In the genomic region with DNA sequence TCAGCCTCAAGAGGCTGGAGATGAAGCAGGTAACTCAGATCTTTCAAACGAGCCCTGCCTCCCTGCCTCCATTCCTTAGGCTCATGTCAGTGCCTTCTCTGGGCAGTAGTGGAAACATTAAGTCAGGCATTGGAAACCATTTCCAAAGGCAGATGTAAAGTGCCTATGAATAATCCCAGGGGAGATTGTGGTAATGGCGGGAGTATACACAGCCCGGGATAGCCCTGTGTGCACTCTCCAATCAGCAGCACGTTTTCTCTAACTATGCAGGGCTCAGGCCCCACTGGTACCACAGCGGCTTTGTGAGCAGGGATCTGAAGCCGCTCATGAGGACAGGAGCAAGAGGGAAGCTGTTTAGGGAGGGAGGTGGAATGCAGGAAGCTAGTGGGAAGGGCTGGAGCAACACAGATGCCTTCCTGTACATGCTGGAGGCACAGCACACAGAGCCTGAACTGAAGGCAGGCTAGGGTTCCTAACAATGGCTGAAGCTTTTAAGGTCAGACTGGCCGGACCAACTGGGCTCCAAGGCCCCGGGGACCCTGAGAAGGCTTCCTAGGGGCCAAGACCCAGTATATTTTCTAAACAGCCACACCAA, we compare ENCODE assay signal across 11 mouse cellular contexts.
DNase-seq lines count a peak whose midpoint lies in the region; ATAC-seq lines count a peak whose summit lies in the region.
"Had no signal": no experiment of that assay in that cellular context is flagged by ENCODE, and none has a peak within 500 bp of the region (broad histone marks: within the 10 kb centered on the region; RNA-seq: fewer than 3 reads in every experiment).

No protein-coding gene starts in this region.

- no peak overlapping the region for H3K4me2 ChIP-seq in hindbrain, embryonic 16.5 days (ENCODE audit: low read length)
- H3K4me2 ChIP-seq in midbrain, embryonic 13.5 days (replicated peaks) = no peak overlapping the region
- H3K4me2 ChIP-seq in midbrain, embryonic 16.5 days (ENCODE audit: low read length) = no peak overlapping the region
- no peak overlapping the region for H3K4me2 ChIP-seq in heart, embryonic 16.5 days (ENCODE audit: low read depth, low read length)
- H3K4me2 ChIP-seq in stomach, embryonic 15.5 days = no peak overlapping the region

- H3K9me3 ChIP-seq in hindbrain, embryonic 10.5 days = peaks cover 8% of the 10 kb centered on the region; the same call in 1 of the 2 replicates
- no peaks in the 10 kb centered on the region for H3K9me3 ChIP-seq in hindbrain, embryonic 16.5 days (ENCODE audit: control insufficient read depth, low read length)
- H3K9me3 ChIP-seq in midbrain, embryonic 13.5 days = no peaks in the 10 kb centered on the region
- H3K9me3 ChIP-seq in midbrain, embryonic 16.5 days (replicated peaks; ENCODE audit: control insufficient read depth, low read length, poor library complexity, severe bottlenecking) = no peaks in the 10 kb centered on the region
- H3K9me3 ChIP-seq in heart, embryonic 16.5 days (replicated peaks; ENCODE audit: control insufficient read depth, low read length) = peaks cover 6% of the 10 kb centered on the region
- H3K9me3 ChIP-seq in stomach, embryonic 15.5 days = no peaks in the 10 kb centered on the region

- peaks cover 40% of the 10 kb centered on the region for H3K36me3 ChIP-seq in hindbrain, embryonic 10.5 days
- H3K36me3 ChIP-seq in hindbrain, embryonic 16.5 days (ENCODE audit: control insufficient read depth, insufficient read depth, low read length) = peaks cover 7% of the 10 kb centered on the region; the same call in 1 of the 2 replicates
- peaks cover 13% of the 10 kb centered on the region for H3K36me3 ChIP-seq in midbrain, embryonic 13.5 days
- H3K36me3 ChIP-seq in midbrain, embryonic 16.5 days (ENCODE audit: control insufficient read depth, insufficient read depth, low read length) = peaks cover 7% of the 10 kb centered on the region
- H3K36me3 ChIP-seq in heart, embryonic 16.5 days (ENCODE audit: control insufficient read depth, insufficient read depth) = peaks cover 18% of the 10 kb centered on the region
- H3K36me3 ChIP-seq in stomach, embryonic 15.5 days = no peaks in the 10 kb centered on the region

- no peak for DNase-seq in hindbrain, embryonic 10.5 days (ENCODE audit: low spot score)
- DNase-seq in thymus, postnatal 25 days = no peak
- DNase-seq in left cerebral cortex, adult 9 months (ENCODE audit: low spot score in 2 of 2) = no peak
- DNase-seq: cerebellum, postnatal 36 days; kidney, adult 2 months; spleen, adult 18-20 months had no signal

- H3K9ac ChIP-seq in hindbrain, embryonic 16.5 days (ENCODE audit: low read depth, low read length) = no peak overlapping the region
- H3K9ac ChIP-seq in midbrain, embryonic 13.5 days (replicated peaks) = no peak overlapping the region; the same call in 1 of the 2 replicates
- no peak overlapping the region for H3K9ac ChIP-seq in midbrain, embryonic 16.5 days (ENCODE audit: low read depth, low read length)
- H3K9ac ChIP-seq in heart, embryonic 16.5 days (ENCODE audit: low read length) = peak overlapping the region; percentile 45; the same call in 1 of the 2 replicates
- no peak overlapping the region for H3K9ac ChIP-seq in stomach, embryonic 15.5 days

- 56% methylated on average over 8 of the region's 8 CpGs for WGBS in hindbrain, embryonic 10.5 days
- WGBS in hindbrain, embryonic 16.5 days = 45% methylated on average over 8 of the region's 8 CpGs
- 44% methylated on average over 8 of the region's 8 CpGs for WGBS in midbrain, embryonic 13.5 days
- 36% methylated on average over 8 of the region's 8 CpGs for WGBS in midbrain, embryonic 16.5 days
- WGBS in heart, embryonic 16.5 days = 45% methylated on average over 8 of the region's 8 CpGs
- WGBS in stomach, embryonic 15.5 days = 52% methylated on average over 8 of the region's 8 CpGs

- no peak for ATAC-seq in hindbrain, embryonic 16.5 days
- ATAC-seq in midbrain, embryonic 13.5 days = peak; percentile 70; the same call in 1 of the 2 replicates
- ATAC-seq in midbrain, embryonic 16.5 days = no peak
- 0 out of 2 replicates have a peak, but pooled peaks have one; percentile 47 for ATAC-seq in heart, embryonic 16.5 days (replicated peaks; ENCODE audit: extremely low read depth, insufficient read depth, low FRiP score)
- no peak for ATAC-seq in stomach, embryonic 15.5 days (ENCODE audit: insufficient read depth, low FRiP score, low read depth)

- H3K4me3 ChIP-seq in hindbrain, embryonic 10.5 days = no peak overlapping the region
- no peak overlapping the region for H3K4me3 ChIP-seq in hindbrain, embryonic 16.5 days (ENCODE audit: low read length)
- H3K4me3 ChIP-seq in midbrain, embryonic 13.5 days (replicated peaks) = no peak overlapping the region
- no peak overlapping the region for H3K4me3 ChIP-seq in midbrain, embryonic 16.5 days (ENCODE audit: low read depth, low read length)
- no peak overlapping the region for H3K4me3 ChIP-seq in heart, embryonic 16.5 days (ENCODE audit: low read length)
- H3K4me3 ChIP-seq in stomach, embryonic 15.5 days (replicated peaks) = no peak overlapping the region

- peak overlapping the region; percentile 81 for H3K27ac ChIP-seq in hindbrain, embryonic 10.5 days
- no peak overlapping the region for H3K27ac ChIP-seq in hindbrain, embryonic 16.5 days (ENCODE audit: low read depth, low read length)
- H3K27ac ChIP-seq in midbrain, embryonic 13.5 days = 0 out of 2 replicates have a peak overlapping the region, but pooled peaks have one; percentile 22
- no peak overlapping the region for H3K27ac ChIP-seq in midbrain, embryonic 16.5 days (ENCODE audit: low read length)
- H3K27ac ChIP-seq in heart, embryonic 16.5 days (ENCODE audit: low read length) = peak overlapping the region; percentile 73
- H3K27ac ChIP-seq in stomach, embryonic 15.5 days = peak overlapping the region; percentile 42; the same call in 1 of the 2 replicates

- peaks cover 45% of the 10 kb centered on the region for H3K4me1 ChIP-seq in hindbrain, embryonic 10.5 days (replicated peaks)
- H3K4me1 ChIP-seq in hindbrain, embryonic 16.5 days (ENCODE audit: control insufficient read depth, insufficient read depth, low read depth, low read length) = peaks cover 3% of the 10 kb centered on the region; the same call in 1 of the 2 replicates
- H3K4me1 ChIP-seq in midbrain, embryonic 13.5 days (replicated peaks) = peaks cover 12% of the 10 kb centered on the region
- H3K4me1 ChIP-seq in midbrain, embryonic 16.5 days (ENCODE audit: control insufficient read depth, insufficient read depth, low read length) = no peaks in the 10 kb centered on the region
- peaks cover 20% of the 10 kb centered on the region for H3K4me1 ChIP-seq in heart, embryonic 16.5 days (ENCODE audit: control insufficient read depth, insufficient read depth, low read length)
- H3K4me1 ChIP-seq in stomach, embryonic 15.5 days = peaks cover 4% of the 10 kb centered on the region

- no peaks in the 10 kb centered on the region for H3K27me3 ChIP-seq in hindbrain, embryonic 10.5 days (ENCODE audit: insufficient read depth, poor library complexity, severe bottlenecking)
- H3K27me3 ChIP-seq in hindbrain, embryonic 16.5 days (replicated peaks; ENCODE audit: control insufficient read depth, insufficient read depth, low read length) = no peaks in the 10 kb centered on the region
- no peaks in the 10 kb centered on the region for H3K27me3 ChIP-seq in midbrain, embryonic 13.5 days
- H3K27me3 ChIP-seq in midbrain, embryonic 16.5 days (ENCODE audit: control insufficient read depth, insufficient read depth, low read depth, low read length) = no peaks in the 10 kb centered on the region
- H3K27me3 ChIP-seq in heart, embryonic 16.5 days (ENCODE audit: control insufficient read depth, insufficient read depth, low read length) = no peaks in the 10 kb centered on the region
- H3K27me3 ChIP-seq in stomach, embryonic 15.5 days (replicated peaks) = no peaks in the 10 kb centered on the region

Comparison
In these comparisons a context has a peak if more than half of its experiments do, and no peak if none do; other contexts are left out.
1. H3K27ac ChIP-seq: peak in hindbrain, embryonic 10.5 days (single experiment), midbrain, embryonic 13.5 days (single experiment), heart, embryonic 16.5 days (single experiment) and stomach, embryonic 15.5 days (single experiment); none in hindbrain, embryonic 16.5 days (single experiment) and midbrain, embryonic 16.5 days (single experiment).
2. ATAC-seq: peak in midbrain, embryonic 13.5 days (single experiment) and heart, embryonic 16.5 days (single experiment); none in hindbrain, embryonic 16.5 days (single experiment), midbrain, embryonic 16.5 days (single experiment) and stomach, embryonic 15.5 days (single experiment).